Mouse (Mus musculus): ENCODE data around the gene Mycs. TPM values are rescaled to one million over a fixed set of nuclear protein-coding genes. Genes with fewer than 3 reads are reported as not detected.

The Mycs gene
- polyA plus RNA-seq (2015; fragmentation: Nextera tagmentation; extraction: Ambion mirVana), result not detected in 2 replicates

- H3K27me3 ChIP-seq (ENCODE audit: control insufficient read depth, insufficient read depth, low read length), result no peaks in the 10 kb centered on the region
- no peak within 1 kb of the TSS for H3K27ac ChIP-seq (ENCODE audit: low read length)
- H3K4me3 ChIP-seq (ENCODE audit: low read length), result no peak within 1 kb of the TSS
- no peaks in the 10 kb centered on the region for H3K36me3 ChIP-seq (ENCODE audit: control insufficient read depth, insufficient read depth)
- WGBS, result 72% methylated on average over 3 of the region's 3 CpGs
- ATAC-seq (replicated peaks; ENCODE audit: extremely low read depth, insufficient read depth, low FRiP score), result no peak
- no peak within 1 kb of the TSS for H3K9ac ChIP-seq (ENCODE audit: low read length)
- no peaks in the 10 kb centered on the region for H3K4me1 ChIP-seq (ENCODE audit: control insufficient read depth, insufficient read depth, low read length)
- no peak within 1 kb of the TSS for H3K4me2 ChIP-seq (ENCODE audit: low read depth, low read length)
- no peaks in the 10 kb centered on the region; the same call in 1 of the 2 replicates for H3K9me3 ChIP-seq (replicated peaks; ENCODE audit: control insufficient read depth, low read length)
These were observed at the start of gene Mycs for GRCm38 (mm10) chrX:5469165-5469564. TSS of gene Mycs (minus strand) at chrX:5469265.

GRCm38 (mm10) chrX:5468022-5468421 lies 1.0 kb downstream of the Mycs start:
- H3K9ac ChIP-seq (ENCODE audit: low read length), result no peak overlapping the region
- 15% methylated on average over 24 of the region's 24 CpGs for WGBS
- H3K9me3 ChIP-seq (replicated peaks; ENCODE audit: control insufficient read depth, low read length), result no peaks in the 10 kb centered on the region

More at GRCm38 (mm10) chrX:5468022-5468421, 1.0 kb downstream of the Mycs start:
- Histone ChIP-seq H3K27me3 (ENCODE audit: control insufficient read depth, insufficient read depth, low read length) (no peaks in the 10 kb centered on the region), H3K27ac (ENCODE audit: low read length) (no peak overlapping the region), H3K36me3 (ENCODE audit: control insufficient read depth, insufficient read depth) (no peaks in the 10 kb centered on the region), H3K4me1 (ENCODE audit: control insufficient read depth, insufficient read depth, low read length) (no peaks in the 10 kb centered on the region), H3K4me3 (ENCODE audit: low read length) (no peak overlapping the region), H3K4me2 (ENCODE audit: low read depth, low read length) (no peak overlapping the region; the same call in 1 of the 2 replicates)
- no peak for ATAC-seq (replicated peaks; ENCODE audit: extremely low read depth, insufficient read depth, low FRiP score)

Other genes with a start within 250 kb of the Mycs start
- gene Btbd35f7, start 199.8 kb upstream of the Mycs start, polyA plus RNA-seq (2015; fragmentation: Nextera tagmentation; extraction: Ambion mirVana), result not detected in 2 replicates

Measured in heart, embryonic 16.5 days (tissue).